Mouse (Mus musculus) stomach, postnatal 0 days (tissue): ENCODE results near the gene Cdca5. TPM values are rescaled to one million over a fixed set of nuclear protein-coding genes. Genes with fewer than 3 reads are reported as not detected.
"Not testable (repeated sequence)": the region's sequence is repeated elsewhere in the genome, so short reads cannot be mapped to it uniquely, and the experiment has no call there.

Experiments
- ATAC-seq: fragments of 200-750 bp; cut with Nextera tagmentation; 2 replicates; pipeline ENCODE4 v1.8.0; 2017; ENCODE audit not compliant: low FRiP score, low TSS enrichment
- DNase-seq: peaks from one replicate; pipeline ENCODE4 v3.0.0-alpha.2; 2016; ENCODE audit warnings: low spot score
- H3K27ac ChIP-seq: fragments of 300-500 bp; sonication (generic); replicated peaks from 2 replicates; pipeline ENCODE4 v1.5.1; 2014; ENCODE audit warnings: mild to moderate bottlenecking, control low read depth
- H3K27me3 ChIP-seq: fragments of 300-500 bp; sonication (generic); 2 replicates; pipeline ENCODE4 v1.6.1; 2014; ENCODE audit warnings: low read length; ENCODE audit not compliant: control insufficient read depth, insufficient read depth
- H3K36me3 ChIP-seq: fragments of 300-500 bp; sonication (generic); 2 replicates; pipeline ENCODE4 v1.6.1; 2014; ENCODE audit warnings: low read length, mixed read lengths; ENCODE audit not compliant: control insufficient read depth, insufficient read depth
- H3K4me1 ChIP-seq: fragments of 300-500 bp; sonication (generic); replicated peaks from 2 replicates; pipeline ENCODE4 v1.6.1; 2014; ENCODE audit warnings: antibody characterized with exemption; ENCODE audit not compliant: control insufficient read depth, insufficient read depth
- H3K4me2 ChIP-seq: fragments of 300-500 bp; sonication (generic); replicated peaks from 2 replicates; pipeline ENCODE4 v1.6.1; 2014; ENCODE audit warnings: low read depth, mild to moderate bottlenecking, control low read depth, moderate library complexity
- H3K4me3 ChIP-seq: fragments of 300-500 bp; sonication (generic); 2 replicates; pipeline ENCODE4 v1.5.1; 2014; ENCODE audit warnings: low read depth, low read length, control low read depth
- H3K9ac ChIP-seq: fragments of 300-500 bp; sonication (generic); 2 replicates; pipeline ENCODE4 v1.6.1; 2014; ENCODE audit warnings: mild to moderate bottlenecking, low read length, control low read depth, mixed read lengths
- H3K9me3 ChIP-seq: fragments of 300-500 bp; sonication (generic); 2 replicates; pipeline ENCODE4 v1.6.1; 2016; ENCODE audit warnings: low read length; ENCODE audit not compliant: control insufficient read depth
- CTCF ChIP-seq: IDR thresholded peaks from 2 replicates; pipeline ENCODE4 v1.5.1; 2016; ENCODE audit warnings: antibody characterized with exemption, low read depth, mild to moderate bottlenecking, moderate library complexity
- EP300 ChIP-seq: optimal IDR thresholded peaks from 2 replicates; pipeline ENCODE3; 2016; ENCODE audit warnings: antibody characterized with exemption
- WGBS: fragments of 180-500 bp; shearing (Covaris S2); extraction: QIAGEN DNeasy Blood & Tissue Kit; methylation state at CpG from one replicate; pipeline ENCODE4 v1.1.7; 2014; 5-methylcytosine and 5-hydroxymethylcytosine counted together
- polyA plus RNA-seq: library from polyadenylated mRNA; unstranded; fragments of >200 nt; fragmentation: Nextera tagmentation; extraction: Ambion mirVana; gene quantifications from 2 replicates; pipeline ENCODE4 v1.2.1, GENCODE M21; 2015

Cdca5 gene
- polyA plus RNA-seq, 1 experiment from 2014 or later, result 7.9 TPM

DNA sequence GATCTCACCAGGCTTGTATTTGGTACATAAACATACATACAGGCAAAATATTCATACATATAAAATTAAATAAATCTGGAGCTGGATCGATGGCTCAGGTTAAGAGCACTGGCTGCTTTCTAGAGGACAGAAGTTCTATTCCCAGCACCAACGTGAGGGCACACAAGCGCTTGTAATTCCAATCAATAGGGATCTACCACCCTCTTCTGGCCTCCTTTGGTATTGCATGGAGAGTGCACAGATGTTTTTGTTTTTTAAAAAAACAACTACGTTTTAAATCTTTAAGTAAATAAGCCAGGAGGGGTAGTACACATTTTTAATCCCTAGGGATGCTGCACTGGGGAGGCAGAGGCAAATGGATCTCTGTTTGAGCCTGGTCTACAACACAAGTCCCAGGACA, 41.5 kb downstream of the Cdca5 start:
- TF ChIP-seq CTCF (peak; percentile 88), EP300 (no peak)
- Histone ChIP-seq H3K9ac (no peak overlapping the region), H3K4me1 (no peaks in the 10 kb centered on the region), H3K36me3 (no peaks in the 10 kb centered on the region), H3K9me3 (no peaks in the 10 kb centered on the region), H3K27me3 (no peaks in the 10 kb centered on the region), H3K4me3 (no peak overlapping the region), H3K27ac (no peak overlapping the region), H3K4me2 (no peak overlapping the region)
- ATAC-seq (no peak), DNase-seq (peak; percentile 46)
- WGBS, result 25% methylated on average over 4 of the region's 4 CpGs

DNA sequence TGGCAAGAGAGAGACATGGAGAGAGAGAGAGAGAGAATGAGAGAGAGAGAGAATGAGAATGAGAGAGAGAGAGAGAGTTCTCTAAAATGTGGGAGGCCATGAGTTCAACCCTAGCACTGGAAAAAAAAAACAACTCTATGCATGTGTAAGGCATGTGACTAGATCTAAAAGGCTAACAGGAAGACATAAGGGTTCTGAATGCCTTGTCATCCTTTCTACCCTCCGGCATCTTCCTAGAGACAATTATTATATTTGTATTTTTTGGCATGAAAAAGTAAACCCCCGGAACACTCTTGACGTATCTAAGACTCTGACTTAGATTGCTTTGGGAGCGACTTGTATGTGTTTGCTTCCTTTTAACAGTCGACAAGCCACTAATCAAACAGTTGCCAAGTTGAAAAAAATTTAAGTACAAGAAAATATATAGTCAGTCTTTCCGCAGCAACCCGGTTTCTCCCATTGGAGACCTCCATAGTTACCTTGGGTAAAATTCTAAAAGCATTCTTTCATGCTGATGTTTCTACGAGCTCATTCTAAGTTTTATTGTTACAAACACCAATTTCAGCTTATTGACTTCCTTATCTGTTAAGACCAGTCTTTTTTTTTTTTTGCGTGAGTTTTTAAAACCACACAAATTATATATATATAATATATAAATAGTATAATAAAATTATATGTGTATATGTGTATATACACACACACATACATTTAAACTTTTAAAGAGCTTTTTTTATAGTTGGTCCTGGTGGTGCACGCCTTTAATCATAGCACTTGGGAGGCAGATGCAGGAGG, 42.2 kb downstream of the Cdca5 start:
- 57% methylated on average over 10 of the region's 10 CpGs for WGBS
- no peaks in the 10 kb centered on the region for H3K4me1 ChIP-seq

DNA sequence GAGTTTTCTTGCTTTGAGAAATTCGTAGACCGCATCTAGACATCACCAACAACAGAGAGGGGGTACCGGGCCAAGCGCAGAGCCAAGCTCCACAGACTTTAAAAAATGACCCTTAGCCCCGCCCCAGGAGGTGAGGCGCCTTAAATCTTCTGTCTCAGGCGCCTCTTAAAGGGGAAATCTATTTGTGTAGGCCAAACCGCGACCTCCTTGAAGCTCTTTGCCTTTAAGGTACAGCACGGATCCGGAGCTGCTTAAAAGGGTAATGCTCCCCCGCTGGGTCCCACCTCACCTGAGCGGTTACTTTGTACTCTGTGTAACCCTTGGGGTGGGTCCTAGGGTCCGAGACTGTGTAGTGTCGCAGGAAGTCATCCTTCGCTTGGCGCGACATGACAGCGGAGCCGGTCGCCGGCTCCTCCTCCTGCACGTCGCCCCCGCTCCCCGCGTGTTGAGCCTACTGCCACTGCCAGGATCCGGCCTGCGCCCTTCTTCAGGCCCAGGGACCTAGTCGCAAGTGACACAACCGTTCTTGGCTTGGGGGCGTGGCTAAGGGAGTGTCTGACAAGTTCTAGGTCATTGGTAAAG, 43.1 kb downstream of the Cdca5 start, which contains the start of gene Snx15:
TSS of gene Snx15 (minus strand) at position 545 of the 582 bp plus-strand sequence.
- Histone ChIP-seq H3K4me2 (peak within 1 kb of the TSS; percentile 59), H3K27ac (peak within 1 kb of the TSS; percentile 94), H3K27me3 (no peaks in the 10 kb centered on the region), H3K36me3 (no peaks in the 10 kb centered on the region), H3K9me3 (no peaks in the 10 kb centered on the region), H3K4me1 (no peaks in the 10 kb centered on the region), H3K9ac (peak within 1 kb of the TSS; percentile 68), H3K4me3 (peak within 1 kb of the TSS; percentile 45)
- 0 out of 2 replicates have a peak, but pooled peaks have one; percentile 12 for TF ChIP-seq CTCF
- TF ChIP-seq EP300, result no peak
- 0% methylated on average over 32 of the region's 32 CpGs for WGBS
- DNase-seq (peak; percentile 95), ATAC-seq (peak; percentile 94)

More for the DNA sequence above, 42.2 kb downstream of the Cdca5 start:
- H3K9me3 ChIP-seq, result no peaks in the 10 kb centered on the region
- peak overlapping the region; percentile 59 for H3K4me2 ChIP-seq
- TF ChIP-seq EP300 (no peak), CTCF (no peak)
- peak overlapping the region; percentile 94; the same call in 1 of the 2 replicates for H3K27ac ChIP-seq
- no peaks in the 10 kb centered on the region for H3K36me3 ChIP-seq
- H3K9ac ChIP-seq, result no peak overlapping the region
- DNase-seq (no peak), ATAC-seq (no peak)
- H3K4me3 ChIP-seq, result peak overlapping the region; percentile 45
- H3K27me3 ChIP-seq, result no peaks in the 10 kb centered on the region

DNA sequence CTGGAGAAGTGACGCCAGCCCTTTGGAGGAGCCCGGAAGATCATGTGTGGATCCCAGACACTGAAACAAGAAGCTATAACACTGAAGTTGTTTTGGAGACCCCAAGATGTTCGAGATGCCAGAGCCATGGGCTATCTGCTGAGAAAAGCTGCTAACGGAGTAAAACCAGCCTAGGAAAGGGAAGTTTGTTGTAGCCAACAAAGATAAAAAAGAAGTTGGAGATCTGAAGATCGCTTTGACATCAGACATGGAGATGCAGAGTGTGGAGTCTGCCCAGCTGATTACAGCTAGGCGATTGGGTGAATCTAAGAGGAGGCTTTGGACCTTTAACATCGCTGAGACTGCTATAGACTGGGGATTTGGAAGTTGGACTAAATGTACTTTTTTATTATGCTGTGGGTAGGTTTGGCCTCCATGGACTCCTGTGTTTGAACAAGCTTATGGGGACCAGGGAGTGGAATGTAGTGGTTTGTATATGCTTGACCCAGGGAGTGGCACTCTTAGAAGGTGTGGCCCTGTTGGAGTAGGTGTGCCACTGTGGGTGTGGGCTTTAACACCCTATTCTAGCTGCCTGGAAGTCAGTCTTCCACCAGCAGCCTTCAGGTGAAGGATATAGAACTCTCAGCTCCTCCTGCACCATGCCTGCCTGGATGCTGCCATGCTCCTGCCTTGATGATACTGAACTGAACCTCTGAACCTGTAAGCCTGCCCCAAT, 45.8 kb downstream of the Cdca5 start:
- not testable (repeated sequence) for H3K36me3 ChIP-seq, H3K4me1 ChIP-seq, H3K9me3 ChIP-seq, H3K9ac ChIP-seq, H3K27me3 ChIP-seq, H3K4me2 ChIP-seq, H3K27ac ChIP-seq, H3K4me3 ChIP-seq
- WGBS, result 70% methylated on average over 7 of the region's 7 CpGs
- ATAC-seq, result peak; percentile 29; the same call in 1 of the 2 replicates
- DNase-seq, result peak; percentile 60

DNA sequence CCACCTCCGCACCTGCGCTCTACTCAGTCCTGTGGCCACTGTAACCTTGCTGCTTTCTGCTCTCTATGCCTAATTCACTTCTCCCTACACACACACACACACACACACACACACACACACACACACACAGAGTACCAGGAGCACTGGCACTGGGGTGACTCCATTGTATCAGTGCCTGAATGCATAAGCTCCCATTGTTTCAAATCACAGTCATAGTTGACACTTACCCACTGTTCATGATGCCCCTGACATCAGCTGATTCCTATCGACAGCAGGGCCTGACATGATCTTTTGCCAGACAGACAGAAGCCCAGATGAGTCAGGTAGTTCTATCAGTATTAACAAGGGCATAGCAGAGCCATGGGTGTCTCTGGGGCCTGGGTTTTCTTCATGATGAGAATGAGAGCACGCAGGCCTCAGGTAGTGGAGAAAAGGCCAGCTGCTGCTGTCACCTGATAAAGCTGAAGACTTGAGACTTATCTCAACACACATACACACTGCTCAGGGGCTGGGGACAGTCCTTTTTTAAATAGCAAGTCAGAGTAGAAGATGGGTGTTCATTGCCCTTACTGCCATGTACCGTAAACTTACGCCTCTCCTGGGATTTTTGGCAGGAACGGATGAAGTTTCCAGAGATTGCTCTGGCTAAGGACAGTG, 47.5 kb downstream of the Cdca5 start:
- TF ChIP-seq EP300 (no peak), CTCF (no peak)
- H3K4me2 ChIP-seq, result no peak overlapping the region
- no peaks in the 10 kb centered on the region for H3K9me3 ChIP-seq
- H3K9ac ChIP-seq, result no peak overlapping the region
- H3K27me3 ChIP-seq, result no peaks in the 10 kb centered on the region
- H3K27ac ChIP-seq, result no peak overlapping the region
- H3K4me1 ChIP-seq, result no peaks in the 10 kb centered on the region
- no peak for ATAC-seq
- 78% methylated on average over 7 of the region's 7 CpGs for WGBS
- DNase-seq, result no peak
- H3K36me3 ChIP-seq, result 0 out of 2 replicates have a peak, but pooled peaks cover 2% of the 10 kb centered on the region
- no peak overlapping the region for H3K4me3 ChIP-seq

DNA sequence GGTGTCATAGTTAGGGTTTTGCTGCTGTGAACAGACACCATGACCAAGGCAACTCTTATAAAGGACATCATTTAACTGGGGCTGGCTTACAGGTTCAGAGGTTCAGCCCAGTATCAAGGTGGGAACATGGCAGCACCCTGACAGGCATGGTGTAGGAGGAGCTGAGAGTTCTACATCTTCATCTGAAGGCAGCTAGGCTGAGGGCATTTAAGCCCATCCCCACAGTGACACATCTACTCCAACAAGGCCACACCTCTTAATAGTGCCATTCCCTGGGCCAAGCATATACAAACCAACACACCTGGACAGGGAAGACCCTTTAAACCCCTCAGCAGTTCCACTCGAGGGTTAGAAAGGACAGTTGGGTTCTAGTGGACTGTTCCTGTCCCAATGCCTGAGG, 48.4 kb downstream of the Cdca5 start:
- H3K4me3 ChIP-seq, H3K9me3 ChIP-seq, H3K4me2 ChIP-seq, H3K27me3 ChIP-seq, H3K9ac ChIP-seq, H3K4me1 ChIP-seq, ATAC-seq, H3K36me3 ChIP-seq, H3K27ac ChIP-seq, DNase-seq: not testable (repeated sequence)
- WGBS, result 38% methylated on average over 1 of the region's 1 CpGs
